Mouse (Mus musculus) 416B (cell line): ENCODE results near the gene Tmem106c.

Source experiments
- DNase-seq: peaks from one replicate; pipeline ENCODE4 v3.0.0; 2011; ENCODE audit warnings: low read depth

The Tmem106c gene

GRCm38 (mm10) chr15:97952889-97953189 lies 11.2 kb upstream of the Tmem106c start:
- DNase-seq, result peak; percentile 45

- no peak for DNase-seq
Observed at GRCm38 (mm10) chr15:97954671-97955070, 9.3 kb upstream of the Tmem106c start.

GRCm38 (mm10) chr15:97955286-97955685 lies 8.7 kb upstream of the Tmem106c start:
- no peak for DNase-seq

- no peak for DNase-seq
Observed at GRCm38 (mm10) chr15:97955742-97956141, 8.3 kb upstream of the Tmem106c start.

- no peak for DNase-seq
Observed at GRCm38 (mm10) chr15:97956416-97956815, 7.6 kb upstream of the Tmem106c start.

- peak; percentile 59 for DNase-seq
Observed at GRCm38 (mm10) chr15:97963329-97963988, 541 bp upstream of the Tmem106c start.

GRCm38 (mm10) chr15:97964836-97965187 lies 812 bp downstream of the Tmem106c start:
- DNase-seq, result no peak

GRCm38 (mm10) chr15:97965311-97966045 lies 1.5 kb downstream of the Tmem106c start:
- no peak for DNase-seq

- DNase-seq, result peak; percentile 44
Observed at GRCm38 (mm10) chr15:97970299-97970698, 6.3 kb downstream of the Tmem106c start.

- no peak for DNase-seq
Observed at GRCm38 (mm10) chr15:97972580-97972979, 8.6 kb downstream of the Tmem106c start.

- no peak for DNase-seq
Observed at GRCm38 (mm10) chr15:97973248-97974005, 9.4 kb downstream of the Tmem106c start.

- DNase-seq, result no peak
Observed at GRCm38 (mm10) chr15:97981560-97981959, 17.6 kb downstream of the Tmem106c start.

- no peak for DNase-seq
Observed at GRCm38 (mm10) chr15:97989544-97989943, 25.5 kb downstream of the Tmem106c start.

- DNase-seq, result no peak
Observed at GRCm38 (mm10) chr15:97990124-97990523, 26.1 kb downstream of the Tmem106c start.

GRCm38 (mm10) chr15:97990721-97991120 lies 26.7 kb downstream of the Tmem106c start:
- no peak for DNase-seq

- no peak for DNase-seq
Observed at GRCm38 (mm10) chr15:97991285-97991895, 27.4 kb downstream of the Tmem106c start.

GRCm38 (mm10) chr15:97992027-97992711 lies 28.2 kb downstream of the Tmem106c start:
- no peak for DNase-seq

GRCm38 (mm10) chr15:97992712-97993286 lies 28.8 kb downstream of the Tmem106c start:
- peak; percentile 12 for DNase-seq

- no peak for DNase-seq
Observed at GRCm38 (mm10) chr15:97996716-97997256, 32.8 kb downstream of the Tmem106c start.

GRCm38 (mm10) chr15:97999546-97999945 lies 35.5 kb downstream of the Tmem106c start:
- no peak for DNase-seq

- DNase-seq, result no peak
Observed at GRCm38 (mm10) chr15:97999991-98000390, 36.0 kb downstream of the Tmem106c start.
